Mouse (Mus musculus) kidney, embryonic 14.5 days (tissue): ENCODE results near the gene Scamp1. TPM values are rescaled to one million over a fixed set of nuclear protein-coding genes. Genes with fewer than 3 reads are reported as not detected.

ENCODE experiments used
- ATAC-seq: fragments of 200-750 bp; cut with Nextera tagmentation; 2 replicates; pipeline ENCODE4 v1.8.0; 2017; ENCODE audit warnings: moderate number of reproducible peaks, mild to moderate bottlenecking, moderate TSS enrichment, moderate library complexity; ENCODE audit not compliant: low FRiP score, low TSS enrichment
- H3K27ac ChIP-seq: fragments of 300-500 bp; sonication (generic); 2 replicates; pipeline ENCODE4 v1.5.1; 2014; ENCODE audit warnings: low read depth, mild to moderate bottlenecking, low read length, moderate library complexity, mixed read lengths
- H3K27me3 ChIP-seq: fragments of 300-500 bp; sonication (generic); 2 replicates; pipeline ENCODE4 v1.6.1; 2014; ENCODE audit warnings: mild to moderate bottlenecking, low read length; ENCODE audit not compliant: control insufficient read depth, insufficient read depth
- H3K36me3 ChIP-seq: fragments of 300-500 bp; sonication (generic); 2 replicates; pipeline ENCODE4 v1.6.1; 2014; ENCODE audit warnings: low read length, mixed read lengths; ENCODE audit not compliant: control insufficient read depth, insufficient read depth
- H3K4me1 ChIP-seq: fragments of 300-500 bp; sonication (generic); 2 replicates; pipeline ENCODE4 v1.6.1; 2014; ENCODE audit warnings: low read length, mixed read lengths; ENCODE audit not compliant: control insufficient read depth, insufficient read depth
- H3K4me2 ChIP-seq: fragments of 300-500 bp; sonication (generic); replicated peaks from 2 replicates; pipeline ENCODE4 v1.6.1; 2014; ENCODE audit warnings: low read depth, mild to moderate bottlenecking, low read length
- H3K4me3 ChIP-seq: fragments of 300-500 bp; sonication (generic); 2 replicates; pipeline ENCODE4 v1.5.1; 2014; ENCODE audit warnings: mild to moderate bottlenecking, low read length
- H3K9ac ChIP-seq: fragments of 300-500 bp; sonication (generic); 2 replicates; pipeline ENCODE4 v1.6.1; 2014; ENCODE audit warnings: low read depth, mild to moderate bottlenecking, low read length, moderate library complexity
- H3K9me3 ChIP-seq: fragments of 300-500 bp; sonication (generic); 2 replicates; pipeline ENCODE4 v1.6.1; 2016; ENCODE audit warnings: low read length; ENCODE audit not compliant: control insufficient read depth
- WGBS: fragments of 180-500 bp; shearing (Covaris S2); extraction: QIAGEN DNeasy Blood & Tissue Kit; methylation state at CpG from one replicate; pipeline ENCODE4 v1.1.7; 2014; 5-methylcytosine and 5-hydroxymethylcytosine counted together
- polyA plus RNA-seq: library from polyadenylated mRNA; unstranded; fragments of >200 nt; fragmentation: Nextera tagmentation; extraction: Ambion mirVana; gene quantifications from 2 replicates; pipeline ENCODE4 v1.2.1, GENCODE M21; 2014

Gene Scamp1
- polyA plus RNA-seq, 1 experiment from 2014 or later, result 34.4 TPM

- no peak overlapping the region for H3K4me3 ChIP-seq
- H3K27ac ChIP-seq, result no peak overlapping the region
- 38% methylated on average over 5 of the region's 5 CpGs for WGBS
- H3K36me3 ChIP-seq, result no peaks in the 10 kb centered on the region
- no peaks in the 10 kb centered on the region for H3K9me3 ChIP-seq
- no peaks in the 10 kb centered on the region for H3K27me3 ChIP-seq
- no peak for ATAC-seq
- H3K9ac ChIP-seq, result no peak overlapping the region
- no peak overlapping the region for H3K4me2 ChIP-seq
- no peaks in the 10 kb centered on the region for H3K4me1 ChIP-seq
These were observed 21.7 kb downstream of the Scamp1 start for GRCm38 (mm10) chr13:94263943-94264342.

GRCm38 (mm10) chr13:94262551-94262950 is 23.1 kb downstream of the Scamp1 start:
- ATAC-seq, result no peak
- Histone ChIP-seq H3K9me3 (no peaks in the 10 kb centered on the region), H3K4me1 (no peaks in the 10 kb centered on the region), H3K4me3 (no peak overlapping the region), H3K9ac (no peak overlapping the region), H3K36me3 (no peaks in the 10 kb centered on the region), H3K27ac (no peak overlapping the region), H3K27me3 (no peaks in the 10 kb centered on the region), H3K4me2 (no peak overlapping the region)
- WGBS, result 75% methylated on average over 4 of the region's 4 CpGs

- H3K27ac ChIP-seq, result no peak overlapping the region
- ATAC-seq, result no peak
- no peaks in the 10 kb centered on the region for H3K27me3 ChIP-seq
- 79% methylated on average over 6 of the region's 6 CpGs for WGBS
- no peaks in the 10 kb centered on the region for H3K4me1 ChIP-seq
- H3K4me3 ChIP-seq, result no peak overlapping the region
- H3K9me3 ChIP-seq, result no peaks in the 10 kb centered on the region
- H3K9ac ChIP-seq, result no peak overlapping the region
- no peak overlapping the region for H3K4me2 ChIP-seq
- H3K36me3 ChIP-seq, result no peaks in the 10 kb centered on the region
These were observed 24.0 kb downstream of the Scamp1 start for GRCm38 (mm10) chr13:94261624-94262023.

GRCm38 (mm10) chr13:94260961-94261360 is 24.7 kb downstream of the Scamp1 start:
- ATAC-seq, result no peak
- no peaks in the 10 kb centered on the region for H3K27me3 ChIP-seq
- 86% methylated on average over 8 of the region's 8 CpGs for WGBS

GRCm38 (mm10) chr13:94259210-94259609 is 26.4 kb downstream of the Scamp1 start:
- Histone ChIP-seq H3K9ac (no peak overlapping the region), H3K9me3 (no peaks in the 10 kb centered on the region), H3K4me3 (no peak overlapping the region), H3K27me3 (no peaks in the 10 kb centered on the region), H3K27ac (no peak overlapping the region), H3K4me2 (no peak overlapping the region), H3K36me3 (no peaks in the 10 kb centered on the region), H3K4me1 (no peaks in the 10 kb centered on the region)
- WGBS, result 73% methylated on average over 5 of the region's 5 CpGs
- ATAC-seq, result no peak

More at GRCm38 (mm10) chr13:94260961-94261360, 24.7 kb downstream of the Scamp1 start:
- H3K4me1 ChIP-seq, result no peaks in the 10 kb centered on the region
- no peaks in the 10 kb centered on the region for H3K9me3 ChIP-seq
- H3K27ac ChIP-seq, result no peak overlapping the region
- H3K36me3 ChIP-seq, result no peaks in the 10 kb centered on the region
- no peak overlapping the region for H3K4me3 ChIP-seq
- H3K9ac ChIP-seq, result no peak overlapping the region
- no peak overlapping the region for H3K4me2 ChIP-seq

- no peak overlapping the region for H3K27ac ChIP-seq
- H3K27me3 ChIP-seq, result no peaks in the 10 kb centered on the region
- H3K9me3 ChIP-seq, result no peaks in the 10 kb centered on the region
- no peak for ATAC-seq
- WGBS, result 86% methylated on average over 6 of the region's 6 CpGs
- no peak overlapping the region for H3K4me3 ChIP-seq
- H3K9ac ChIP-seq, result no peak overlapping the region
- no peaks in the 10 kb centered on the region for H3K36me3 ChIP-seq
- H3K4me2 ChIP-seq, result no peak overlapping the region
- H3K4me1 ChIP-seq, result no peaks in the 10 kb centered on the region
These were observed 27.1 kb downstream of the Scamp1 start for GRCm38 (mm10) chr13:94258530-94258929.

- H3K9me3 ChIP-seq, result no peaks in the 10 kb centered on the region
- WGBS, result 69% methylated on average over 2 of the region's 2 CpGs
- ATAC-seq, result no peak
- no peak overlapping the region for H3K4me3 ChIP-seq
- no peaks in the 10 kb centered on the region for H3K36me3 ChIP-seq
- no peaks in the 10 kb centered on the region for H3K4me1 ChIP-seq
- H3K27me3 ChIP-seq, result no peaks in the 10 kb centered on the region
- H3K4me2 ChIP-seq, result no peak overlapping the region
- no peak overlapping the region for H3K9ac ChIP-seq
- H3K27ac ChIP-seq, result no peak overlapping the region
These were observed 27.9 kb downstream of the Scamp1 start for GRCm38 (mm10) chr13:94257711-94258110.

- Histone ChIP-seq H3K36me3 (no peaks in the 10 kb centered on the region), H3K4me1 (no peaks in the 10 kb centered on the region), H3K9me3 (no peaks in the 10 kb centered on the region), H3K27ac (no peak overlapping the region), H3K9ac (no peak overlapping the region), H3K27me3 (no peaks in the 10 kb centered on the region), H3K4me3 (no peak overlapping the region), H3K4me2 (no peak overlapping the region)
- 78% methylated on average over 2 of the region's 2 CpGs for WGBS
- ATAC-seq, result no peak
These were observed 30.5 kb downstream of the Scamp1 start for GRCm38 (mm10) chr13:94255176-94255575.

- H3K4me3 ChIP-seq, result no peak overlapping the region
- H3K9ac ChIP-seq, result no peak overlapping the region
- no peak for ATAC-seq
- H3K4me1 ChIP-seq, result no peaks in the 10 kb centered on the region
- 88% methylated on average over 3 of the region's 3 CpGs for WGBS
- no peak overlapping the region for H3K4me2 ChIP-seq
- H3K9me3 ChIP-seq, result no peaks in the 10 kb centered on the region
- no peak overlapping the region for H3K27ac ChIP-seq
- no peaks in the 10 kb centered on the region for H3K36me3 ChIP-seq
- H3K27me3 ChIP-seq, result no peaks in the 10 kb centered on the region
These were observed 31.4 kb downstream of the Scamp1 start for GRCm38 (mm10) chr13:94254286-94254685.

- 68% methylated on average over 5 of the region's 5 CpGs for WGBS
- H3K4me1 ChIP-seq, result no peaks in the 10 kb centered on the region
- no peaks in the 10 kb centered on the region for H3K27me3 ChIP-seq
- H3K9ac ChIP-seq, result no peak overlapping the region
- H3K27ac ChIP-seq, result no peak overlapping the region
- H3K9me3 ChIP-seq, result no peaks in the 10 kb centered on the region
- no peak overlapping the region for H3K4me3 ChIP-seq
- ATAC-seq, result no peak
- no peak overlapping the region for H3K4me2 ChIP-seq
- H3K36me3 ChIP-seq, result no peaks in the 10 kb centered on the region
These were observed 32.6 kb downstream of the Scamp1 start for GRCm38 (mm10) chr13:94253052-94253451.
